Mouse (Mus musculus): ENCODE results near the gene Srprb.

Gene Srprb

DNA sequence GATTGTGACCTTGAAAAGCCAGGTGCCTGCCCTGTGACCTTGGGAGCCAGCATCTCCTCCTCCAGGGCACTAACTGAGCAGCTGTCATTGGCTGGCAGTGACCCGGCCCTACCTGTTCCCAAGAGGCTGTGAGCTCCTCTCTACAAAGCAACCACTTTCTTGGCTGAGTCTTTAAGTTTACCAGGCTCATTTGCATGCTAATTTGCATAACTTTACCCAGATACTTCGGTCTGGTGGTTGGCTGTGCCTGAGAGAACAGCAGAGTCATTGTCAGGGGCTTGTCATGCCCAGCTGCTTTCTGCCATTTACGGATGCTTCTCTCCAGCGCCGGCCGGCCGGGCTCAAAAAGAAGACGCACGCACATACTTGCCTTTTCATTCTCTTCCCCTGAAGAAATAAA is 55.2 kb downstream of the Srprb start:
- no peak for DNase-seq (ENCODE audit: low read depth)

DNA sequence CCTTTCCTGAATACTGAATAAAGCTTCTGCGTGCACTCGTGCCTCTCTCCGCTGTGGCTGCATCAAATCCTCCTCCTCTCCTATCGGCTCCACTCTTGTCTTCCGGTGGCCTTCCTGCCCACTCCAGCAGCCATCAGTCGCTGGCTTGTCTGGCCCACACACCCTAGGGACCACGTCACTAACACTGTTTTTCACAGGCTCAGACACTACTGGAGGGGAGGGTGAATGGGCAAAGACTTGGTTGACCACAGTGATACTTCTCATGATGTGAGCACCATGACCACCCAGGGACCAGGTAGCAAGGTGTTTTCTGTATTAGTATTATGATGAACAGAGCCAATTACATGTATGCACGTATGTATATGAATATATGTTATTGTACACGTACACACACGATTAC is 55.7 kb downstream of the Srprb start:
- no peak for DNase-seq (ENCODE audit: low read depth)

DNA sequence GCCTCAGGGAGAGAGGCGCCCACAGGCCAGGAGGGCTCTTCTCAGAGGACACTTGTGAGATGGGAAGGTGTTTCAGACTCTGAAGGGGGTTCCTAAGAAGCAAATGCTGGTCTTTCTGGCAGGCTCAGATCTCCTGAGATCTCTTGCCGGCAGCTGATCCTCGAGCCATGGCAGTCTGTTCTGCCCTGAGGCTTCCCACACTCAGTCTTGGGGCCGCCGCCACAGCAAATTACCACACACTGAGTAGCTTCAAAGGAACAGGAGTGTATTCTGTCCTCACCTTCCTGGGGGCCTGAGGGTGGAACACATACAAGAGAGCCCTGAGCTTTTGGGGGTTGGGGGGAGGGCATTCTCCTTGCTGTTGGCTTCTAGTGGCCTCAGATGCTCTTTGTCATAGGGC is 56.6 kb downstream of the Srprb start:
- DNase-seq (ENCODE audit: low read depth) = no peak

DNA sequence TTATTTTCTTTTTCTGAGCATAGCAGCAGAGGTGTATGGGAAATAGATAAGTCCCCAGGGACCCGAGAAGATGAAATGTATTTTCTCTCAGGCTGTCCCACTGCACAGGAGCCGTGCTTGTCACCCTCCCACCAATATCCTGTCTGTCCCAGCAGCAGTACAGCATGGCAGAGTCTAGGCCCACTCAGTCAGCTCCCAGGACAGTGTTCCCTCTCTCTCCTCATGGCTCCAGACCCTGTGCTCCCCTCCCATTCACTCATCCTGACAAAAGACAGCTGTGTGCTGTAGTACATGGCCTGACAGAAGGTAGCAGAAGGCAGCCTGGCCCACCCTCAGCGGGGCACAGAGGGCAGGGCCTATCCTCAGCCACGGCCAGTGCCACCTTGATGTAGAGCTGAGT is 58.1 kb downstream of the Srprb start:
- DNase-seq (ENCODE audit: low read depth) = no peak

DNA sequence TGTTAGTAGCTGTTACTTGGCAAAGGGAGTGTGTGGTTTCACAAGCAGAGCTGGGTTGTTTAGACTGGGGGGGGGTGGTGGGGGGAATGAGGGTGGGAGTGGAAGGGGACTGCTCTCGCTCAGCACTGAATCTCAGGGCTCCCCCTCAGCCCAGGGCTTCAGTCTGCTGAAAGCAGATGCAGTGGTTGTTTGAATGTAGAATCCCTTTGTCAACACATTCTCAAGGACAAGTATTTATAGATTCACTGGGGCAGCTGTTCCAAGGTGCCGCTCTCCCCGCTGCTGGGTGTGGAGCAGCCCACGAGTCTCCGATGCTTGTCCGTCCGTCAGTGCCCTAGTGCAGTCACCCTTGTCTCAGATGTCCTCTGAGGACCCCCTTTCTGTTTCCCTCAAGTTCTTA is 60.7 kb downstream of the Srprb start:
- no peak for DNase-seq (ENCODE audit: low read depth)

DNA sequence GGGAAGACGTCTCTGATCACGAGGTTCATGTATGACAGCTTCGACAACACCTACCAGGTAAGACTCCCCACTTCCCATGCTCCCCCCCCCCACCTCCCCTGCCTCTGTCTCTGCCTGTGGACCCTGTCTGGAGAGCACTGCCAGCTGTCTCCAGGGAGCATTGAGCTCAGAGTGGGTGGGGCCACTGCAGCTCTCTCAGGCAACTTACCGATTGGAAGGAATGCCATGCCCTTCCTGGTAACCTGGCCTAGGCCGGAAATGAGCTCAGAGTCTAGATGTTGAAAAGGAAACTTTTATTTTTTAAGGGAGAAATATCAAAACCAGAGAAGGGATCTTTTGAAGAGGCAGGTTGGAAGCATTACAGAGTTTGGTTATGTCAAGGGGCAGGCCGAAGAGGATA is 61.6 kb downstream of the Srprb start:
- no peak for DNase-seq (ENCODE audit: low read depth)

DNA sequence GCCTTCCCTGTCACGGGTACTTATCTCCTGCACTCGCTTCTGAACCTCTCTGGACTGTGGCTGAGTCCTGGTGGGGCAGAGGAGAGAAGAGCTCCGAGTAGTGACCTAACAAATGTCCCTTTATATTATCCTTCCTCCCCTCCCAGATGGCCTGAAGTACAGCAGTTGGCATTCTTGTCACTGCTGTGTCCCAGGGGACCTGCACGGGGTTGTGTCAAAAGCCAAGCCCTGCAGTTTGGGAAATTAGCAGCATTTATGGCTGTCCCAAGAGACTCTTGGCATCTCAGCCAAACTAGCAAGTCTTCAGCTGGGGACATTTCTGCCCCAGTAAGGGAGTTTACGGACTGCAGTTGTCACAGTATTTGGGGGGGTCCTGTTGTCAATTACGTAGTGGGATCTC is 62.5 kb downstream of the Srprb start:
- DNase-seq (ENCODE audit: low read depth) = no peak
